Mouse (Mus musculus) lung, postnatal 0 days (tissue): ENCODE measurements at regions not wholly inside any gene's neighbourhood (a gene's known extent, or its start where the extent isn't known, plus 50 kb on each side); places are given as distances from the start of the nearest gene placed in this dataset.

Experiments
- CTCF ChIP-seq: IDR thresholded peaks from 2 replicates; pipeline ENCODE4 v1.5.1; 2016; ENCODE audit warnings: antibody characterized with exemption, mild to moderate bottlenecking
- EP300 ChIP-seq: IDR thresholded peaks from 2 replicates; pipeline ENCODE4 v1.6.1; 2016; ENCODE audit warnings: antibody characterized with exemption, mild to moderate bottlenecking, control low read depth

DNA sequence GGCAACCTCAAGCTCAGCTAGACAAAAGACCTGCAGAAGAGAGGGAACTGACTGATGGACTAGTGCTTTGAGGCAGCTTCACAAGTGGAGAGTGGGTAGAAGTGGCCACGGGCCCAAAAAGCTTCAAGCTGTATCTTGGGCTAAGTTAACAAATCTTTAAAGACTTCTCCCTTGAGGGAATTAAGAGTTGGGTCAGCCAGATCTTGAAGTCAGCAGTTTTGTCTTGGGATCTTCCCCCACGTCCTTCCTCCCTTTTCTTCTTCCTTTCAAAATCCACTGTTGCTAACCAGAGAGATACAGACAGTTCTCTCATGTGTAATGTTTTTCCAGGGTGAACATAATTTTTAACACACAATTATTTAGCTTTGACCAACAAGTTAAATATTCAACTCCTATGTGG lies 91.5 kb upstream of the Trabd2b start:
- no peak for TF ChIP-seq CTCF
- TF ChIP-seq EP300 = no peak
